Mouse (Mus musculus): Measurements from ENCODE around the gene Srp9. TPM values are rescaled to one million over a fixed set of nuclear protein-coding genes. Genes with fewer than 3 reads are reported as not detected.

Srp9 gene
- polyA plus RNA-seq, 1 experiment from 2014 or later: 141 TPM

GRCm38 (mm10) chr1:182094473-182095136 lies 29.9 kb upstream of the Srp9 start:
- ATAC-seq (ENCODE audit: insufficient read depth) (no peak), DNase-seq (no peak)
- TF ChIP-seq CTCF (IDR thresholded peaks at IDR 0.05; ENCODE audit: low read depth): no peak
- peak overlapping the region; percentile 27; the same call in 1 of the 2 replicates for H3K4me2 ChIP-seq
- H3K27ac ChIP-seq (ENCODE audit: low read depth): no peak overlapping the region
- 35% methylated on average over 15 of the region's 15 CpGs for WGBS
- H3K27me3 ChIP-seq (ENCODE audit: insufficient read depth, low read length): no peaks in the 10 kb centered on the region
- no peaks in the 10 kb centered on the region for H3K36me3 ChIP-seq (ENCODE audit: insufficient read depth)
- no peaks in the 10 kb centered on the region for H3K9me3 ChIP-seq (ENCODE audit: low read depth, low read length)
- H3K9ac ChIP-seq: no peak overlapping the region
- peaks cover 28% of the 10 kb centered on the region for H3K4me1 ChIP-seq (ENCODE audit: insufficient read depth)
- no peak overlapping the region for H3K4me3 ChIP-seq (ENCODE audit: low read depth, low read length)

DNA sequence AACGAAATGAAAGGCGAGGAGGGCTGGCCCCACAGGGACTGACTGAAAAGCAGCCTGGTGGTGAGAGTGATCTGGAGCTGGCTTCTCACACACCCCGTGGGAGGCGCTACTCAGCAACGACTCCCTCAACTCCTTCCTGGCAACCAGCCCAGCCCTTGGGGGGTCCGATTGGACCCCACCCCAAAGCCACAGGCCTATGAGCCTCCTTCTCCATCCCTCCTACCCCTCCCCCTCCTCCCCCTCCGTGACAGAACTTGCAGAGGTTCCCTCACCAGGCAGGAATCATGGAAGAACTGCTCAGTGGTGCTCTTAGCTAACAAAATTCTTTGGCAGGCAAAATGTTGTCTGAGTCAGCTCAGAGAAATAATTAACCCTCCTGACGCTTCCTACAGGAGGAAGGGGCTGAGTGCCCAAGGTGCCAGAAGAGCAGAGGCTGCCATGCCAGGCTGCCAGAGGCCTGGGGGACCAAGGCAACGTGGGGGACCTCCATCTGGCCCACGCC lies 29.2 kb upstream of the Srp9 start:
- peaks cover 25% of the 10 kb centered on the region; the same call in 1 of the 2 replicates for H3K4me1 ChIP-seq (ENCODE audit: insufficient read depth)
- H3K27ac ChIP-seq (ENCODE audit: low read depth): no peak overlapping the region; the same call in 1 of the 2 replicates
- no peak overlapping the region for H3K4me3 ChIP-seq (ENCODE audit: low read depth, low read length)
- WGBS: 11% methylated on average over 10 of the region's 10 CpGs
- no peaks in the 10 kb centered on the region for H3K27me3 ChIP-seq (ENCODE audit: insufficient read depth, low read length)
- peak; percentile 47 for ATAC-seq (ENCODE audit: insufficient read depth)
- no peak for TF ChIP-seq CTCF (IDR thresholded peaks at IDR 0.05; ENCODE audit: low read depth)
- no peaks in the 10 kb centered on the region for H3K9me3 ChIP-seq (ENCODE audit: low read depth, low read length)
- no peak overlapping the region for H3K9ac ChIP-seq
- no peaks in the 10 kb centered on the region for H3K36me3 ChIP-seq (ENCODE audit: insufficient read depth)
- peak overlapping the region; percentile 27; the same call in 1 of the 2 replicates for H3K4me2 ChIP-seq
- peak; percentile 83 for DNase-seq

GRCm38 (mm10) chr1:182096707-182097106 lies 27.8 kb upstream of the Srp9 start:
- no peak overlapping the region for H3K4me2 ChIP-seq
- DNase-seq (no peak), ATAC-seq (ENCODE audit: insufficient read depth) (no peak)
- no peak for TF ChIP-seq CTCF (IDR thresholded peaks at IDR 0.05; ENCODE audit: low read depth)
- 68% methylated on average over 5 of the region's 5 CpGs for WGBS
- H3K4me3 ChIP-seq (ENCODE audit: low read depth, low read length): no peak overlapping the region
- no peaks in the 10 kb centered on the region for H3K27me3 ChIP-seq (ENCODE audit: insufficient read depth, low read length)
- no peaks in the 10 kb centered on the region for H3K36me3 ChIP-seq (ENCODE audit: insufficient read depth)
- H3K27ac ChIP-seq (ENCODE audit: low read depth): no peak overlapping the region
- no peak overlapping the region for H3K9ac ChIP-seq
- no peaks in the 10 kb centered on the region for H3K9me3 ChIP-seq (ENCODE audit: low read depth, low read length)
- peaks cover 19% of the 10 kb centered on the region; the same call in 1 of the 2 replicates for H3K4me1 ChIP-seq (ENCODE audit: insufficient read depth)

DNA sequence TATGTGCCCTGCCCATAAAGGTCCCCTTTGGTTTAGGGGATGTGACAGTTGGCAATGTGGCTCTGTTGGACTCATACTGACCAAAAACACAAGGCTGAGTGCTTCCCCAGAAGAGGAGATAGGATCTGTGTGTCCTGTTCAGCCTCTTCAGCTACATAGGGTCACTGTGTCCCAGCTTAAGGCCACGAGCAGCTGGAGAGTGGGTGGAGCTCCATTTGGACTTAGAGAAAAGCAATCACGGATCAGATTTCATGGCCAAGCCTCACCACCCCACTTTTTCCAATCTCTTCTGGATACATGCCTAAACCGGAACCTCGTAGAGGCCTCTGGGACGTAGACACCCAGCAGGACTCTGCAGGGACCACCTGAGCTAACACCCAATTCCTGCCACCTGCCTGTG lies 25.5 kb upstream of the Srp9 start:
- peaks cover 20% of the 10 kb centered on the region; the same call in 1 of the 2 replicates for H3K4me1 ChIP-seq (ENCODE audit: insufficient read depth)
- 27% methylated on average over 5 of the region's 5 CpGs for WGBS
- H3K27me3 ChIP-seq (ENCODE audit: insufficient read depth, low read length): no peaks in the 10 kb centered on the region
- DNase-seq (peak; percentile 44), ATAC-seq (ENCODE audit: insufficient read depth) (no peak)
- no peak overlapping the region for H3K27ac ChIP-seq (ENCODE audit: low read depth)
- no peak overlapping the region for H3K9ac ChIP-seq
- H3K4me2 ChIP-seq: no peak overlapping the region
- H3K9me3 ChIP-seq (ENCODE audit: low read depth, low read length): no peaks in the 10 kb centered on the region
- TF ChIP-seq CTCF (IDR thresholded peaks at IDR 0.05; ENCODE audit: low read depth): no peak
- H3K36me3 ChIP-seq (ENCODE audit: insufficient read depth): no peaks in the 10 kb centered on the region
- no peak overlapping the region for H3K4me3 ChIP-seq (ENCODE audit: low read depth, low read length)

- 54% methylated on average over 3 of the region's 3 CpGs for WGBS
- no peak for TF ChIP-seq CTCF (IDR thresholded peaks at IDR 0.05; ENCODE audit: low read depth)
Measured at GRCm38 (mm10) chr1:182100403-182100802, 24.1 kb upstream of the Srp9 start.

DNA sequence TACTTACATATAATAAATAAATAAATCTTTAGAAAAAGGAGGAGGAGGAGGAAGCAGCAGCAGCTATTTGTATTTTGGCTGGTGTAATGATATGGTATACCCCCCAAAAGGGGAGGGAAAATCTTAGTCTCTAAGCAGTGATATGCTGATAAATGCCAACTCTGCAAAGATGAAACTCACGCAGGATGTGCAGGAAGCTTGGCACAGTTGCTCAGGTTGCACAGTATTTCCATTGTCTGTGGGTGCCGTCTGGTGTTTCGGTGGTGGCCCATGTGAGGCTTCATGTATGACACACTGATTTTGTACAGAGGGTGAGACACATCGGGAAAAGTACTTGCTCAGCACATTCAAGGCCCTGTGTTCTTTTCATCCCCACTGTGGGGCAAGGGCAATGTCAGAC lies 23.1 kb upstream of the Srp9 start:
- 71% methylated on average over 4 of the region's 4 CpGs for WGBS
- no peak overlapping the region for H3K4me2 ChIP-seq
- H3K9me3 ChIP-seq (ENCODE audit: low read depth, low read length): no peaks in the 10 kb centered on the region
- H3K9ac ChIP-seq: no peak overlapping the region
- no peak overlapping the region for H3K27ac ChIP-seq (ENCODE audit: low read depth)
- DNase-seq: no peak
- no peaks in the 10 kb centered on the region for H3K36me3 ChIP-seq (ENCODE audit: insufficient read depth)
- no peak overlapping the region for H3K4me3 ChIP-seq (ENCODE audit: low read depth, low read length)
- no peak for ATAC-seq (ENCODE audit: insufficient read depth)
- TF ChIP-seq CTCF (IDR thresholded peaks at IDR 0.05; ENCODE audit: low read depth): no peak
- no peaks in the 10 kb centered on the region for H3K27me3 ChIP-seq (ENCODE audit: insufficient read depth, low read length)
- 0 out of 2 replicates have a peak, but pooled peaks cover 7% of the 10 kb centered on the region for H3K4me1 ChIP-seq (ENCODE audit: insufficient read depth)

More at GRCm38 (mm10) chr1:182100403-182100802, 24.1 kb upstream of the Srp9 start:
- ATAC-seq (ENCODE audit: insufficient read depth) (no peak), DNase-seq (no peak)
- Histone ChIP-seq H3K4me2 (no peak overlapping the region), H3K4me1 (ENCODE audit: insufficient read depth) (peaks cover 11% of the 10 kb centered on the region; the same call in 1 of the 2 replicates), H3K27me3 (ENCODE audit: insufficient read depth, low read length) (no peaks in the 10 kb centered on the region), H3K9me3 (ENCODE audit: low read depth, low read length) (no peaks in the 10 kb centered on the region), H3K9ac (no peak overlapping the region), H3K27ac (ENCODE audit: low read depth) (no peak overlapping the region), H3K36me3 (ENCODE audit: insufficient read depth) (no peaks in the 10 kb centered on the region), H3K4me3 (ENCODE audit: low read depth, low read length) (no peak overlapping the region)

- H3K27me3 ChIP-seq (ENCODE audit: insufficient read depth, low read length): no peaks in the 10 kb centered on the region
- no peaks in the 10 kb centered on the region for H3K9me3 ChIP-seq (ENCODE audit: low read depth, low read length)
- DNase-seq (no peak), ATAC-seq (ENCODE audit: insufficient read depth) (no peak)
- H3K36me3 ChIP-seq (ENCODE audit: insufficient read depth): no peaks in the 10 kb centered on the region
- no peak overlapping the region for H3K4me2 ChIP-seq
- no peak overlapping the region for H3K27ac ChIP-seq (ENCODE audit: low read depth)
- H3K4me1 ChIP-seq (ENCODE audit: insufficient read depth): 0 out of 2 replicates have a peak, but pooled peaks cover 6% of the 10 kb centered on the region
- H3K9ac ChIP-seq: no peak overlapping the region
- no peak for TF ChIP-seq CTCF (IDR thresholded peaks at IDR 0.05; ENCODE audit: low read depth)
- no peak overlapping the region for H3K4me3 ChIP-seq (ENCODE audit: low read depth, low read length)
Measured at GRCm38 (mm10) chr1:182102706-182103105, 21.8 kb upstream of the Srp9 start.
